ENCODE assay signal across 8 mouse cellular contexts in the genomic region with DNA sequence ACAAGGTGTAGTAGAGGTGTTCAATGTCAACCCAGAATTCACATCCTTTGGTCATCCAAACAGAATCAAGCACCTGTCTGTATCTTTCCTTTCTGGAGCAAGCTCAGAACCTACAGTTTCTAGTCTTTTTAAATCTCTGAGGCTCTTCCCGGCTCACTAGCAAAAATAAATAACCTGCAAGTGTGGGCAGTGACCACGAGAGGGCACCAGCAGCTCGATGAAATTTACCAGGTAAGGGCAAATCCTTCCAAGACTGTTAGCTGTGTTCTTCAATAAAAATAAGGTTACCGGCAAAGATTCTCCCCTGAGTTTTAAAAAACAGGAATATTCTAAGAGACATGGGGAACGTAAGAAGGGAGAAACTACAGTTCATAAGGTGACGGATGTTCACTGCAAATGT. TPM values are rescaled to one million over a fixed set of nuclear protein-coding genes. Genes with fewer than 3 reads are reported as not detected.
DNase-seq lines count a peak whose midpoint lies in the region; ATAC-seq and TF ChIP-seq lines count a peak whose summit lies in the region.

No protein-coding gene starts in this region.

- H3K27ac ChIP-seq in kidney, postnatal 0 days: no peak overlapping the region
- no peak overlapping the region for H3K27ac ChIP-seq in liver, postnatal 0 days (ENCODE audit: low read depth)

- no peak overlapping the region for H3K4me2 ChIP-seq in kidney, postnatal 0 days (ENCODE audit: low read length)
- H3K4me2 ChIP-seq in liver, postnatal 0 days (ENCODE audit: low read depth, low read length): no peak overlapping the region

- peak; percentile 87 for DNase-seq in CD4-positive, CD25-positive, alpha-beta regulatory T cell, adult 2 months (ENCODE audit: low read depth, low spot score)
- peak; percentile 18 for DNase-seq in WW6 (ENCODE audit: low read depth, low spot score)
- peak; percentile 82 to 83 for DNase-seq in cerebellum, postnatal 14 days
- peak; percentile 85 for DNase-seq in gastrocnemius, adult 18-20 months (ENCODE audit: low spot score)
- peak; percentile 87 for DNase-seq in kidney, postnatal 0 days (ENCODE audit: low spot score)
- peak; percentile 81 for DNase-seq in liver, postnatal 0 days
- DNase-seq in retina, postnatal 1 day: peak; percentile 78
- DNase-seq in urinary bladder, adult 2 months (ENCODE audit: low spot score): peak; percentile 44

- no peaks in the 10 kb centered on the region for H3K4me1 ChIP-seq in kidney, postnatal 0 days (replicated peaks; ENCODE audit: insufficient read depth, low read length)
- H3K4me1 ChIP-seq in liver, postnatal 0 days (ENCODE audit: insufficient read depth): no peaks in the 10 kb centered on the region

- no peak overlapping the region for H3K9ac ChIP-seq in kidney, postnatal 0 days (ENCODE audit: low read depth, low read length)
- no peak overlapping the region for H3K9ac ChIP-seq in liver, postnatal 0 days (replicated peaks)

- ATAC-seq in kidney, postnatal 0 days (replicated peaks; ENCODE audit: low FRiP score, low read depth): 0 out of 2 replicates have a peak, but pooled peaks have one; percentile 13
- peak; percentile 51; the same call in 1 of the 2 replicates for ATAC-seq in liver, postnatal 0 days

- 8% methylated on average over 6 of the region's 6 CpGs for WGBS in kidney, postnatal 0 days
- 7% methylated on average over 6 of the region's 6 CpGs for WGBS in liver, postnatal 0 days (ENCODE audit: insufficient replicate concordance)

- H3K27me3 ChIP-seq in kidney, postnatal 0 days (ENCODE audit: insufficient read depth, low read length): no peaks in the 10 kb centered on the region
- no peaks in the 10 kb centered on the region for H3K27me3 ChIP-seq in liver, postnatal 0 days (ENCODE audit: insufficient read depth, low read length)

- no peaks in the 10 kb centered on the region for H3K36me3 ChIP-seq in kidney, postnatal 0 days (ENCODE audit: insufficient read depth, low read length)
- H3K36me3 ChIP-seq in liver, postnatal 0 days (replicated peaks; ENCODE audit: insufficient read depth, low read length): no peaks in the 10 kb centered on the region

- no peak for TF ChIP-seq EP300 in liver, postnatal 0 days (IDR thresholded peaks at IDR 0.05; ENCODE audit: low read depth)

- no peak overlapping the region for H3K4me3 ChIP-seq in kidney, postnatal 0 days (replicated peaks; ENCODE audit: low read depth, low read length)
- no peak overlapping the region for H3K4me3 ChIP-seq in liver, postnatal 0 days (ENCODE audit: low read depth, low read length)

- no peaks in the 10 kb centered on the region for H3K9me3 ChIP-seq in kidney, postnatal 0 days (replicated peaks; ENCODE audit: low read length)
- no peaks in the 10 kb centered on the region for H3K9me3 ChIP-seq in liver, postnatal 0 days (ENCODE audit: low read length)

- TF ChIP-seq CTCF in kidney, postnatal 0 days (IDR thresholded peaks at IDR 0.05; ENCODE audit: low read depth): peak; percentile 91
- peak; percentile 87 for TF ChIP-seq CTCF in liver, postnatal 0 days (IDR thresholded peaks at IDR 0.05; ENCODE audit: low read depth)

RNA-seq across cellular contexts. Expression of a gene that starts 7.9 kb away (rescaled TPM):
- total RNA-seq in gastrocnemius, adult 18-20 months (2021): 10 to 100 TPM; 56.4 to 62.2 TPM
- polyA plus RNA-seq in kidney, postnatal 0 days (2015; fragmentation: Nextera tagmentation; extraction: Ambion mirVana): 10.1 and 17.8 TPM in 2 replicates
- polyA plus RNA-seq in liver, postnatal 0 days (2015; fragmentation: Nextera tagmentation; extraction: Ambion mirVana): 5.8 and 10.0 TPM in 2 replicates
- 36.2 and 39.5 TPM in 2 replicates for polyA plus RNA-seq in urinary bladder, adult 2 months (2012; rRNA removed)

RNA-seq across cellular contexts. Expression of a gene that starts 39.0 kb away (rescaled TPM):
- total RNA-seq in gastrocnemius, adult 18-20 months (2021): 10 to 100 TPM; 13.7 to 18.3 TPM
- polyA plus RNA-seq in kidney, postnatal 0 days (2015; fragmentation: Nextera tagmentation; extraction: Ambion mirVana): 47.4 and 54.5 TPM in 2 replicates
- polyA plus RNA-seq in liver, postnatal 0 days (2015; fragmentation: Nextera tagmentation; extraction: Ambion mirVana): 16.3 and 19.3 TPM in 2 replicates
- polyA plus RNA-seq in urinary bladder, adult 2 months (2012; rRNA removed): 18.8 and 19.4 TPM in 2 replicates

Comparison
In these comparisons a context has a peak if more than half of its experiments do, and no peak if none do; other contexts are left out.
1. DNase-seq: peak in every context shown above with its lines; median percentile 87 in CD4-positive, CD25-positive, alpha-beta regulatory T cell, adult 2 months; 87 in kidney, postnatal 0 days; 85 in gastrocnemius, adult 18-20 months; 82 in cerebellum, postnatal 14 days; 81 in liver, postnatal 0 days; 78 in retina, postnatal 1 day; 44 in urinary bladder, adult 2 months; 18 in WW6.